Mouse (Mus musculus): ENCODE data around the gene Rubcn. TPM values are rescaled to one million over a fixed set of nuclear protein-coding genes. Genes with fewer than 3 reads are reported as not detected.
A peak's percentile ranks its signal among the peaks of the same experiment; 100 is the strongest.

The Rubcn gene
- polyA plus RNA-seq, 1 experiment from 2014 or later = 19.3 TPM

DNA sequence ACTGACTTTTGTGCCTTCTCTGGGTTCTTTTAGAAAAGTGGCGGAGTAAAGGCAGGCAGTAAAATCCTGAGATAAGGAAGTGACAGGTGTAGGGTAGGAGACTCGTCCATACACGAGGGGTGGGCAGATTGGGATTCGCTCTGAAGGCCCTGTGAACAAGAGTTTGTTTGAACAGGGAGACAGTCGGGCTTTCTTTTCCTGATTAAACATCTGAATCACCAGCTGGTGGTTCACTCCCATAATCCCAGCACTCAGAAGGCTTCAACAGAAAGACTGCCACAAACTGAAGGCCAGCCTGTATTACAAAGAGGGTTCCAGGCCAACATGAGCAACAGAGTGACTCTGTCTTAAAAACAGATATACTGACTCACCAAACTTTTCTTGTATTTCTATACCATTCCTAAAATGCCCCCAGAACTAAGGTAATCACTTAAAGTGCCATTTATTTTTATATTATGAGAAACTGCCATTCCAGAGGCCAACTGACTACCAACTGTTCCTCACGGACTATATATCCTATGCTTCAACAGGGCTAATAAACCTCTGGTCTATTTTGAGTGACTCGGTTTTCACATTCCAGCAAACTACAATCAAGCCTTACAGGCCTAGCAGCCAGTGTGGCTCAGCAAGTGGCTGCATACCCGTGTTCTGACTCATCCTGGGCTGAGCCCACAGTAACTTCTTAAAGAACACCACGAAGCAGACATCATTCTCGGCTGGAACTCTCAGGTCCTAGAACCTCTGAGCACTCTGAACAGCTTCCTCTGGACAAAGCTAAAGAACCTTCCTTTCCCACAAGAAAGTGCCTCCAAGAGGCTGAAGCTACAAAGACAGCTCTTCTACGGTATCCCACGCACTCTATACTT, 18.6 kb downstream of the Rubcn start:
- no peak for DNase-seq (ENCODE audit: low spot score)
- Histone ChIP-seq H3K36me3 (ENCODE audit: control insufficient read depth, insufficient read depth, low read length) (0 out of 2 replicates have a peak, but pooled peaks cover 7% of the 10 kb centered on the region), H3K9me3 (ENCODE audit: control insufficient read depth, low read length) (no peaks in the 10 kb centered on the region), H3K4me3 (ENCODE audit: low read depth, low read length) (no peak overlapping the region), H3K27ac (ENCODE audit: low read depth) (peak overlapping the region; percentile 58; the same call in 1 of the 2 replicates), H3K4me1 (replicated peaks; ENCODE audit: control insufficient read depth, insufficient read depth, low read length) (peaks cover 6% of the 10 kb centered on the region; the same call in 1 of the 2 replicates), H3K27me3 (replicated peaks; ENCODE audit: control insufficient read depth, insufficient read depth, low read length) (no peaks in the 10 kb centered on the region), H3K9ac (ENCODE audit: low read length) (no peak overlapping the region), H3K4me2 (ENCODE audit: low read length) (no peak overlapping the region)
- ATAC-seq (replicated peaks; ENCODE audit: low FRiP score, low TSS enrichment, low read depth) = peak; percentile 40; the same call in 1 of the 2 replicates
- WGBS = 47% methylated on average over 12 of the region's 12 CpGs

DNA sequence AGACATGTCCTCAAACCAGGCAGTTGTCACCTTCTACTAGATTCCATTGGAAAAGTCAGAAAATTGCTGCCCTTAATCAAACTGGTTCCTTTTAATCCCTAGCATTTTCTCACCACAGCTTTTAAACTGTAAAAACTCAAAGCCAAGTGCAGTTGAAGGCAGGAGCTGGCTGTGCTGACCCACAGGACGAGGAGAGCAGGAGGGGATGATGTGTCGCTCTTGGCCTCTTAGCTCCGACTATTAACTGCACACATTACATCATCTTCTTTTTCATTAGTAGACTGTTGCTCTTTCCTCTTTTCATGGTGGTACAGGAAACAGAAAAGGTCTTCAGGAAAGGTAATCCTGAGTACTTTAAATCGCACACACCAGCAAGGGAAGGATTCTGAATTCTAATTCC, 19.2 kb downstream of the Rubcn start:
- Histone ChIP-seq H3K4me2 (ENCODE audit: low read length) (no peak overlapping the region), H3K4me1 (replicated peaks; ENCODE audit: control insufficient read depth, insufficient read depth, low read length) (peaks cover 6% of the 10 kb centered on the region; the same call in 1 of the 2 replicates), H3K36me3 (ENCODE audit: control insufficient read depth, insufficient read depth, low read length) (peaks cover 9% of the 10 kb centered on the region; the same call in 1 of the 2 replicates), H3K9ac (ENCODE audit: low read length) (no peak overlapping the region), H3K9me3 (ENCODE audit: control insufficient read depth, low read length) (no peaks in the 10 kb centered on the region), H3K27ac (ENCODE audit: low read depth) (no peak overlapping the region; the same call in 1 of the 2 replicates), H3K27me3 (replicated peaks; ENCODE audit: control insufficient read depth, insufficient read depth, low read length) (no peaks in the 10 kb centered on the region), H3K4me3 (ENCODE audit: low read depth, low read length) (no peak overlapping the region)
- WGBS = 65% methylated on average over 4 of the region's 4 CpGs
- DNase-seq (ENCODE audit: low spot score) (no peak), ATAC-seq (replicated peaks; ENCODE audit: low FRiP score, low TSS enrichment, low read depth) (no peak)

DNA sequence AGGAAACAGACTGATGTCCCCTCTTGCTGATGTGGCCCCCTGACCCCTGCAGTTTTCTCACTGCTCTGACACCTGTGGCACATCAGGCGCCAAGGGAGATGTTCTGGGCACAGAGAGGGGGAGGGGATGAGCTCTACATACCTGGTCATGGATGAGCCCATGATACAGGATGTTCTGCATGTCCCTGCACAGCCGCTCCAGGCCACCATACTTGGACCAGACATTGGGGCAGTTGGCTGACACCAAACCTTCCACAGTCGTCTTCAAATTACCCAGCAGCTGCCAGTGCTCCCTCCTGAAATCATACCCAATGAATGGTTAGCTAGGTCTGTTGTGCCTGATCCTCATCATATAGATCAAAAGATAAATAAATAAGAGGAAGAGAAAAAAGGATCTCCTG, 20.8 kb downstream of the Rubcn start:
- Histone ChIP-seq H3K4me2 (ENCODE audit: low read length) (no peak overlapping the region), H3K4me3 (ENCODE audit: low read depth, low read length) (no peak overlapping the region), H3K27ac (ENCODE audit: low read depth) (no peak overlapping the region), H3K4me1 (replicated peaks; ENCODE audit: control insufficient read depth, insufficient read depth, low read length) (peaks cover 6% of the 10 kb centered on the region; the same call in 1 of the 2 replicates), H3K9ac (ENCODE audit: low read length) (no peak overlapping the region), H3K27me3 (replicated peaks; ENCODE audit: control insufficient read depth, insufficient read depth, low read length) (no peaks in the 10 kb centered on the region), H3K36me3 (ENCODE audit: control insufficient read depth, insufficient read depth, low read length) (peaks cover 14% of the 10 kb centered on the region; the same call in 1 of the 2 replicates), H3K9me3 (ENCODE audit: control insufficient read depth, low read length) (no peaks in the 10 kb centered on the region)
- WGBS = 91% methylated on average over 3 of the region's 3 CpGs
- ATAC-seq (replicated peaks; ENCODE audit: low FRiP score, low TSS enrichment, low read depth) (no peak), DNase-seq (ENCODE audit: low spot score) (no peak)

DNA sequence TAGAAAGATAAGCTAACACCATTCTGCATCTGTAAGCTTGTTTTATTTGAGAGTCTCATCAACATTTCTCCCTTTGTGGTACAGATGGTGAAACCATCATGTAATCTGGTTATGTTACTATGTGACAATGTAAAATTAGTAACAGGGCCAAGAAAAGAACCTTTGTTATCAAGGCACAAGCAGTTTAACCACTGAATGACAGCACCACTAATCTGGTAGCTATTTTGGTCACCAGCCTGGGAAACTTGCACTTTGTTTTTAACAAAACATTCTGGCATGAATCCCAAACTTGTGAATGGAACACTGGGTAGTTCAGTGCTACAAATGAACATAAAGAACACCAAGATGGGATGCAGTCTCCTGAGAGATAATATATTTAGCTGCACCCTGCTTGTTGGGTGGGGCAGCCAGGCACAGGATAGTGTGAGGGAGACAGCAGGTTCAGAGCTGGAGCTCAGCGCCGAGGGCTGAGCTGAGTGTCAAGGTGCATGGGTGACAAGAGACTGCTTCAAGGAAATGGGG, 23.5 kb downstream of the Rubcn start:
- H3K27ac ChIP-seq (ENCODE audit: low read depth) = peak overlapping the region; percentile 38; the same call in 1 of the 2 replicates
- H3K4me3 ChIP-seq (ENCODE audit: low read depth, low read length) = no peak overlapping the region
- no peak overlapping the region for H3K4me2 ChIP-seq (ENCODE audit: low read length)
- no peaks in the 10 kb centered on the region for H3K9me3 ChIP-seq (ENCODE audit: control insufficient read depth, low read length)
- H3K27me3 ChIP-seq (replicated peaks; ENCODE audit: control insufficient read depth, insufficient read depth, low read length) = no peaks in the 10 kb centered on the region
- DNase-seq (ENCODE audit: low spot score) = no peak
- 0 out of 2 replicates have a peak, but pooled peaks cover 3% of the 10 kb centered on the region for H3K4me1 ChIP-seq (replicated peaks; ENCODE audit: control insufficient read depth, insufficient read depth, low read length)
- 75% methylated on average over 2 of the region's 2 CpGs for whole genome bisulfite sequencing
- H3K9ac ChIP-seq (ENCODE audit: low read length) = no peak overlapping the region
- ATAC-seq (replicated peaks; ENCODE audit: low FRiP score, low TSS enrichment, low read depth) = no peak
- peaks cover 16% of the 10 kb centered on the region; the same call in 1 of the 2 replicates for H3K36me3 ChIP-seq (ENCODE audit: control insufficient read depth, insufficient read depth, low read length)

DNA sequence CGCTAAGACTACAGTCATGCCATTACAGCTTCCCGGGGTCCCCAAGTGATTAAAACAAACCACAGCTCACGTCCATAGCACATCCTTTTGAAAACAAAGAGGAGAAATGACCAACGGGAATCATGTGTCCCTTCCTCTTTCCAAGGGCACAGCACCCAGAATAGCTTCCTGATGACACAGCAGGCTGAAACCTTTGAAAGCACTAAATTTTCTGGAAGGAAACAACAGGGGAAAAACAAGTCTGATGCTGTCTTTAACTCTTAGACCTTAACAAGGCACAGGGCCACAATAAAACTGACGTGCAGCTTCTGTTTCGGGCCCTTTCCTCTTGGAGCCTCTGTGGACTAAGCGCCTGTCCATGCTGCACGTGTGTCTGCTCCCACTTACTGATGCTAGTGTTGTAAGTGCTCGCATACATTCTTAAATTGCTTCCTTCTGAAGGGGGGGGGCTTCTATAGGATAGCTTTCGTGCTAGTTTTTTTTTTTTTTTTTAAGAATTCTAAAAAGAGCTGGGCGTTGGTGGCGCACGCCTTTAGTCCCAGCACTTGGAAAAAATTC, 24.0 kb downstream of the Rubcn start:
- no peak overlapping the region for H3K4me3 ChIP-seq (ENCODE audit: low read depth, low read length)
- H3K9me3 ChIP-seq (ENCODE audit: control insufficient read depth, low read length) = no peaks in the 10 kb centered on the region
- H3K27me3 ChIP-seq (replicated peaks; ENCODE audit: control insufficient read depth, insufficient read depth, low read length) = no peaks in the 10 kb centered on the region
- peaks cover 22% of the 10 kb centered on the region; the same call in 1 of the 2 replicates for H3K36me3 ChIP-seq (ENCODE audit: control insufficient read depth, insufficient read depth, low read length)
- ATAC-seq (replicated peaks; ENCODE audit: low FRiP score, low TSS enrichment, low read depth) = no peak
- H3K4me1 ChIP-seq (replicated peaks; ENCODE audit: control insufficient read depth, insufficient read depth, low read length) = 0 out of 2 replicates have a peak, but pooled peaks cover 3% of the 10 kb centered on the region
- no peak overlapping the region for H3K9ac ChIP-seq (ENCODE audit: low read length)
- WGBS = 75% methylated on average over 13 of the region's 13 CpGs
- no peak for DNase-seq (ENCODE audit: low spot score)
- H3K4me2 ChIP-seq (ENCODE audit: low read length) = no peak overlapping the region
- H3K27ac ChIP-seq (ENCODE audit: low read depth) = peak overlapping the region; percentile 38; the same call in 1 of the 2 replicates

DNA sequence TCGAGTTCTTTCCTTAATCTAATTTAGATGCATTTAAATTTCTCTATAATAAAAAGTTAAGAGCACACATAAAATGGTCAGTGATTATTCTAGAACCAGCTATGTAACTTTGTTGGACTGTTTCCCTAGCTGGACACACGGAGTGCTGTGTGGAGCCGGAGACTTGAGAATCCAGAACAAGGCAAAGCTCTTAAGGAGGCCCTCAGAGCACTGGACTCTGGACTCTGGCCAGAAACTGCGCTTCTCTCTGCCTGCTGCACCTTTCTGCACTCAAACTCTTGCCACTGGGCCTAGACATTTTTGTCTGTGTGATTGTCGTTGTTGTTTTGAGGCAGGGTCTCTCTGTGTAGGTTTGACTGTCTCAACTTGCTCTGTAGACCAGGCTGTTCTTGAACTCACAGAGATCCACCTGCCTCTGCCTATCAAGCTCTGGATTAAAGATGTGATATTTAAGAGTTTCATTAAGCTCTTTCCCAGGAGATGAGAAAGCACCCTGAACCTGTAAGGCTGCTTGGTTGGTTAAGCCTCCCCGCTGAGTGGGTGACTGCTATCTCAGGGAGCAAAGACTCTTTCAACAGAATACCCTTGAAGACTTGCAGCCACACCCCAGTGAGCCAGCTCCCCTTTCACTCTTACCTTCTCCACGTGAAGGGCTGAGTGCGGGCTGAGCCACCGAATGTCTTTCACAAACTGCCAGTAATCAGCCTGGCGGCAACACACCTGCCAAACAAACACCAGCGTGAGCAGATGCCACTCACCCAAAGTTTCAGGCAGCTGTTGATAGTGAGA, 28.3 kb downstream of the Rubcn start:
- Histone ChIP-seq H3K9me3 (ENCODE audit: control insufficient read depth, low read length) (no peaks in the 10 kb centered on the region), H3K9ac (ENCODE audit: low read length) (no peak overlapping the region), H3K27ac (ENCODE audit: low read depth) (no peak overlapping the region), H3K27me3 (replicated peaks; ENCODE audit: control insufficient read depth, insufficient read depth, low read length) (no peaks in the 10 kb centered on the region), H3K4me1 (replicated peaks; ENCODE audit: control insufficient read depth, insufficient read depth, low read length) (no peaks in the 10 kb centered on the region), H3K4me3 (ENCODE audit: low read depth, low read length) (no peak overlapping the region), H3K36me3 (ENCODE audit: control insufficient read depth, insufficient read depth, low read length) (peaks cover 54% of the 10 kb centered on the region), H3K4me2 (ENCODE audit: low read length) (no peak overlapping the region)
- DNase-seq (ENCODE audit: low spot score) (no peak), ATAC-seq (replicated peaks; ENCODE audit: low FRiP score, low TSS enrichment, low read depth) (no peak)
- 91% methylated on average over 11 of the region's 11 CpGs for WGBS

DNA sequence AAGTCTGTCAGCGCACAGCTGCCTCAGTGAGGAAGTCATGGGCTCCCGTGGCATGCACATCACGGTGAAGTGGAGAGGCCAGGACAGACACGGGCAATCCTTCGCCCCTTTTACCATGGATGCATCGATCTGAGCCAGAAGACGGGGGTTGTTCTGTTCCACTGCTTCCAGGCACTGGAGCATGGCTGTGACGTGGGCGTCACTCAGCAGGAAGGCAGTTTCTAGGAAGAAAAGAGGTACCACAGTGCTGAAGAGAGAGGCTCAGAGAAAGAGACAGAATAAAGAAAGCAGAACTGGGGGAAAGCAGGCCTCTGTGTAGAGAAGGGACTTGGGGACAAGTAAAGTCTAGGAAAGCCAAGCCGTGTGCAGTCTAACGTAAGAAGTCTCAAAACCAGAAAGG, 30.5 kb downstream of the Rubcn start:
- Histone ChIP-seq H3K27ac (ENCODE audit: low read depth) (no peak overlapping the region), H3K4me3 (ENCODE audit: low read depth, low read length) (no peak overlapping the region), H3K9me3 (ENCODE audit: control insufficient read depth, low read length) (no peaks in the 10 kb centered on the region), H3K9ac (ENCODE audit: low read length) (no peak overlapping the region), H3K36me3 (ENCODE audit: control insufficient read depth, insufficient read depth, low read length) (peaks cover 63% of the 10 kb centered on the region), H3K27me3 (replicated peaks; ENCODE audit: control insufficient read depth, insufficient read depth, low read length) (no peaks in the 10 kb centered on the region), H3K4me2 (ENCODE audit: low read length) (no peak overlapping the region), H3K4me1 (replicated peaks; ENCODE audit: control insufficient read depth, insufficient read depth, low read length) (no peaks in the 10 kb centered on the region)
- 96% methylated on average over 11 of the region's 11 CpGs for WGBS
- ATAC-seq (replicated peaks; ENCODE audit: low FRiP score, low TSS enrichment, low read depth) (no peak), DNase-seq (ENCODE audit: low spot score) (no peak)

DNA sequence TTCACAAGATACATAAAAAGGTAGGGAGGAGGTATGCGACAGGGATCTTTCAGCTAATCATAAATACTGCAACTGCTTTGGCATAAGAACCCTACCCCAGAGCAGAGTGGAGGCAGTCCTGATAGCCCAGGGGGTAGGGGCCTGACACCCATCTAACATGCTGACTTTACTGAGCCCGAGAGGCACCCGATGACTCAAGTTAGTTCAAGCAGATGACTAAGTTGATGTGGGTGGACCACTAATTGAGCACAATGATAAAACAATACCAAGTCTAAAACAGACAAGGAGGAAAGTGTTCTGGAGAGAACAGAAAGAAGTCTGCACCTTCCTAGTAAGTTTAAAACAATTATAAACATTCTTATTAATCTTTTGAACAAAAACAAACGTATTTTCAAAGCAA, 46.1 kb downstream of the Rubcn start:
- 88% methylated on average over 4 of the region's 4 CpGs for WGBS
- no peak overlapping the region for H3K4me2 ChIP-seq (ENCODE audit: low read length)
- H3K4me1 ChIP-seq (replicated peaks; ENCODE audit: control insufficient read depth, insufficient read depth, low read length) = no peaks in the 10 kb centered on the region
- ATAC-seq (replicated peaks; ENCODE audit: low FRiP score, low TSS enrichment, low read depth) (no peak), DNase-seq (ENCODE audit: low spot score) (no peak)
- peaks cover 55% of the 10 kb centered on the region for H3K36me3 ChIP-seq (ENCODE audit: control insufficient read depth, insufficient read depth, low read length)
- no peak overlapping the region for H3K9ac ChIP-seq (ENCODE audit: low read length)
- H3K9me3 ChIP-seq (ENCODE audit: control insufficient read depth, low read length) = no peaks in the 10 kb centered on the region
- no peak overlapping the region for H3K4me3 ChIP-seq (ENCODE audit: low read depth, low read length)
- no peaks in the 10 kb centered on the region for H3K27me3 ChIP-seq (replicated peaks; ENCODE audit: control insufficient read depth, insufficient read depth, low read length)
- H3K27ac ChIP-seq (ENCODE audit: low read depth) = no peak overlapping the region

Data from intestine, embryonic 14.5 days (tissue).